8 mouse cellular contexts compared by ENCODE assay signal in genomic region chr11:76523356-76523755, GRCm38 (mm10).
DNase-seq lines count a peak whose midpoint lies in the region; ATAC-seq and TF ChIP-seq lines count a peak whose summit lies in the region.

No protein-coding gene starts in this region.

- H3K9me3 ChIP-seq in forebrain, embryonic 11.5 days (ENCODE audit: control insufficient read depth, low read length), result no peaks in the 10 kb centered on the region
- no peaks in the 10 kb centered on the region for H3K9me3 ChIP-seq in forebrain, embryonic 15.5 days
- H3K9me3 ChIP-seq in midbrain, embryonic 13.5 days, result no peaks in the 10 kb centered on the region

- no peaks in the 10 kb centered on the region for H3K36me3 ChIP-seq in forebrain, embryonic 11.5 days (ENCODE audit: control insufficient read depth, insufficient read depth, low read length)
- H3K36me3 ChIP-seq in forebrain, embryonic 15.5 days, result no peaks in the 10 kb centered on the region
- peaks cover 6% of the 10 kb centered on the region; the same call in 1 of the 2 replicates for H3K36me3 ChIP-seq in midbrain, embryonic 13.5 days

- no peak overlapping the region for H3K4me2 ChIP-seq in forebrain, embryonic 11.5 days (ENCODE audit: low read depth, low read length, severe bottlenecking)
- H3K4me2 ChIP-seq in forebrain, embryonic 15.5 days (replicated peaks), result no peak overlapping the region
- no peak overlapping the region for H3K4me2 ChIP-seq in midbrain, embryonic 13.5 days (replicated peaks)

- H3K4me1 ChIP-seq in forebrain, embryonic 11.5 days (replicated peaks; ENCODE audit: control insufficient read depth, insufficient read depth, low read length), result peaks cover 11% of the 10 kb centered on the region
- peaks cover 5% of the 10 kb centered on the region; the same call in 1 of the 2 replicates for H3K4me1 ChIP-seq in forebrain, embryonic 15.5 days
- peaks cover 18% of the 10 kb centered on the region for H3K4me1 ChIP-seq in midbrain, embryonic 13.5 days (replicated peaks)
- H3K4me1 ChIP-seq in cerebellum, adult 2 months (ENCODE audit: control insufficient read depth, insufficient read depth, low read length), result no peaks in the 10 kb centered on the region

- 0 out of 2 replicates have a peak, but pooled peaks have one; percentile 49 for ATAC-seq in forebrain, embryonic 11.5 days (replicated peaks; ENCODE audit: low FRiP score)
- no peak for ATAC-seq in forebrain, embryonic 15.5 days (replicated peaks)
- ATAC-seq in midbrain, embryonic 13.5 days, result peak; percentile 81

- no peak overlapping the region for H3K4me3 ChIP-seq in forebrain, embryonic 11.5 days (ENCODE audit: low read depth, low read length)
- no peak overlapping the region for H3K4me3 ChIP-seq in forebrain, embryonic 15.5 days
- H3K4me3 ChIP-seq in midbrain, embryonic 13.5 days (replicated peaks), result no peak overlapping the region
- no peak overlapping the region for H3K4me3 ChIP-seq in cerebellum, adult 2 months (replicated peaks; ENCODE audit: insufficient read depth, low read depth, low read length)

- TF ChIP-seq POLR2A in cerebellum, adult 2 months (IDR thresholded peaks at IDR 0.05; ENCODE audit: borderline replicate concordance, insufficient read depth, low read length), result no peak

- H3K27ac ChIP-seq in forebrain, embryonic 11.5 days (ENCODE audit: low read depth, low read length), result no peak overlapping the region
- H3K27ac ChIP-seq in forebrain, embryonic 15.5 days (replicated peaks), result no peak overlapping the region
- peak overlapping the region; percentile 15 for H3K27ac ChIP-seq in midbrain, embryonic 13.5 days
- no peak overlapping the region for H3K27ac ChIP-seq in cerebellum, adult 2 months (ENCODE audit: insufficient read depth, low read length)

- H3K9ac ChIP-seq in forebrain, embryonic 11.5 days (ENCODE audit: low read length), result no peak overlapping the region
- H3K9ac ChIP-seq in forebrain, embryonic 15.5 days (replicated peaks), result no peak overlapping the region
- H3K9ac ChIP-seq in midbrain, embryonic 13.5 days (replicated peaks), result no peak overlapping the region

- DNase-seq in forebrain, embryonic 11.5 days (ENCODE audit: low spot score), result peak; percentile 65
- DNase-seq in R1 (ENCODE audit: low read depth, low spot score), result peak; percentile 83
- peak; percentile 65 to 82 for DNase-seq in frontal cortex, adult 2 months (ENCODE audit: extremely low spot score in 1 of 2, low spot score in 1 of 2)
- no peak for DNase-seq in thymus, postnatal 10 days (ENCODE audit: low spot score in 2 of 2)
- DNase-seq in cerebellum, adult 2 months, result no peak
- no peak for DNase-seq in yolk sac, embryonic 10.5 days (ENCODE audit: low spot score)

- WGBS in forebrain, embryonic 11.5 days, result 19% methylated on average over 4 of the region's 4 CpGs
- WGBS in forebrain, embryonic 15.5 days, result 13% methylated on average over 4 of the region's 4 CpGs
- WGBS in midbrain, embryonic 13.5 days, result 3% methylated on average over 4 of the region's 4 CpGs
- 57% methylated on average over 4 of the region's 4 CpGs for WGBS in cerebellum, adult 2 months

- no peaks in the 10 kb centered on the region for H3K27me3 ChIP-seq in forebrain, embryonic 11.5 days (ENCODE audit: control insufficient read depth, insufficient read depth, low read length)
- no peaks in the 10 kb centered on the region for H3K27me3 ChIP-seq in forebrain, embryonic 15.5 days
- no peaks in the 10 kb centered on the region for H3K27me3 ChIP-seq in midbrain, embryonic 13.5 days
- no peaks in the 10 kb centered on the region; the same call in 1 of the 2 replicates for H3K27me3 ChIP-seq in cerebellum, adult 2 months (ENCODE audit: control insufficient read depth, insufficient read depth, low read length)

- no peak for TF ChIP-seq CTCF in cerebellum, adult 2 months (IDR thresholded peaks at IDR 0.05; ENCODE audit: borderline replicate concordance, insufficient read depth, low read depth, low read length)

Comparison
In these comparisons a context has a peak if more than half of its experiments do, and no peak if none do; other contexts are left out.
1. DNase-seq: peak in forebrain, embryonic 11.5 days (single experiment), R1 (single experiment) and frontal cortex, adult 2 months (2 of 2); none in thymus, postnatal 10 days (0 of 2), cerebellum, adult 2 months (0 of 2) and yolk sac, embryonic 10.5 days (single experiment).